In genomic region chr1:180901107-180901506, GRCm38 (mm10) we compare ENCODE assay signal across 10 mouse cellular contexts. TPM values are rescaled to one million over a fixed set of nuclear protein-coding genes. Genes with fewer than 3 reads are reported as not detected.
DNase-seq lines count a peak whose midpoint lies in the region; ATAC-seq lines count a peak whose summit lies in the region.
"Had no signal": no experiment of that assay in that cellular context is flagged by ENCODE, and none has a peak within 500 bp of the region (broad histone marks: within the 10 kb centered on the region; RNA-seq: fewer than 3 reads in every experiment).

No protein-coding gene starts in this region.

- no peak overlapping the region for H3K9ac ChIP-seq in heart, embryonic 12.5 days
- H3K9ac ChIP-seq: embryonic facial prominence, embryonic 15.5 days; limb, embryonic 12.5 days had no signal

- H3K4me1 ChIP-seq in heart, embryonic 12.5 days (replicated peaks): peaks cover 16% of the 10 kb centered on the region

- no peak overlapping the region for H3K4me2 ChIP-seq in heart, embryonic 12.5 days
- H3K4me2 ChIP-seq: embryonic facial prominence, embryonic 15.5 days; limb, embryonic 12.5 days had no signal

- H3K27ac ChIP-seq in heart, embryonic 12.5 days (ENCODE audit: poor library complexity, severe bottlenecking): no peak overlapping the region
- H3K27ac ChIP-seq: embryonic facial prominence, embryonic 15.5 days; limb, embryonic 12.5 days had no signal

- ATAC-seq in heart, embryonic 12.5 days (ENCODE audit: insufficient number of reproducible peaks, low FRiP score): no peak

- WGBS in heart, embryonic 12.5 days: under 1% methylated on average over 4 of the region's 4 CpGs

- peaks cover 6% of the 10 kb centered on the region for H3K36me3 ChIP-seq in heart, embryonic 12.5 days

- no peak overlapping the region for H3K4me3 ChIP-seq in heart, embryonic 12.5 days
- H3K4me3 ChIP-seq: embryonic facial prominence, embryonic 15.5 days; limb, embryonic 12.5 days had no signal

- H3K27me3 ChIP-seq in heart, embryonic 12.5 days (replicated peaks): 0 out of 2 replicates have a peak, but pooled peaks cover 7% of the 10 kb centered on the region

- no peaks in the 10 kb centered on the region for H3K9me3 ChIP-seq in heart, embryonic 12.5 days (replicated peaks)
- H3K9me3 ChIP-seq: embryonic facial prominence, embryonic 15.5 days; limb, embryonic 12.5 days had no signal

- intact Hi-C loops in heart, postnatal 10 days (cut with DNase I): loop anchor here (1.0 to 5.0 kb wide), 2 partner anchors 75 to 136 kb away; no protein-coding TSS in a partner anchor

- DNase-seq in heart, postnatal 10 days: peak; percentile 50 to 69
- peak; percentile 49 to 50 for DNase-seq in B cell, adult 2 months
- DNase-seq in R1 (ENCODE audit: low read depth, low spot score): peak; percentile 72
- peak; percentile 37 for DNase-seq in heart, postnatal 4 days
- DNase-seq in telencephalon, adult 2 months (ENCODE audit: low read depth, low spot score): peak; percentile 38
- no peak for DNase-seq in urinary bladder, postnatal 4 days (ENCODE audit: low spot score in 2 of 2)
- no peak for DNase-seq in frontal cortex, postnatal 14 days (ENCODE audit: low spot score in 2 of 2)

RNA-seq across cellular contexts. Expression of gene Pycr2, which starts 3.0 kb away (rescaled TPM):
- total RNA-seq in heart, postnatal 10 days (2021): 10 to 100 TPM; 16.7 to 17.4 TPM
- polyA plus RNA-seq in heart, embryonic 12.5 days (2016; fragmentation: Nextera tagmentation; extraction: Ambion mirVana): 52.2 and 58.2 TPM in 2 replicates
- total RNA-seq in heart, postnatal 4 days (2021): 10 to 100 TPM; 16.1 to 18.8 TPM

RNA-seq across cellular contexts. Expression of gene Lefty2, which starts 8.2 kb away (rescaled TPM):
- under 1 TPM in 1 of 2 experiments, not detected in 1; 0.27 TPM for total RNA-seq in heart, postnatal 10 days (2021)
- 0.15 TPM in 2 replicates for polyA plus RNA-seq in heart, embryonic 12.5 days (2016; fragmentation: Nextera tagmentation; extraction: Ambion mirVana)
- not detected for total RNA-seq in heart, postnatal 4 days (2021)
- polyA plus RNA-seq: limb, embryonic 12.5 days had no signal

RNA-seq across cellular contexts. Expression of gene Lefty1, which starts 33.7 kb away (rescaled TPM):
- total RNA-seq in heart, postnatal 10 days (2021): 1 to 10 TPM in 1 of 2 experiments, under 1 TPM in 1; 0.57 to 1.1 TPM
- 1.00 and 1.1 TPM in 2 replicates for polyA plus RNA-seq in heart, embryonic 12.5 days (2016; fragmentation: Nextera tagmentation; extraction: Ambion mirVana)
- under 1 TPM; 0.48 to 0.79 TPM for total RNA-seq in heart, postnatal 4 days (2021)

RNA-seq across cellular contexts. Expression of gene Tmem63a, which starts 41.0 kb away (rescaled TPM):
- total RNA-seq in heart, postnatal 10 days (2021): 10 to 100 TPM; 15.1 to 18.5 TPM
- polyA plus RNA-seq in heart, embryonic 12.5 days (2016; fragmentation: Nextera tagmentation; extraction: Ambion mirVana): 10.2 and 10.6 TPM in 2 replicates
- 10 to 100 TPM; 17.7 to 18.0 TPM for total RNA-seq in heart, postnatal 4 days (2021)

RNA-seq across cellular contexts. Expression of gene Sde2, which starts 50.2 kb away (rescaled TPM):
- 10 to 100 TPM; 15.1 to 15.8 TPM for total RNA-seq in heart, postnatal 10 days (2021)
- 30.7 and 32.3 TPM in 2 replicates for polyA plus RNA-seq in heart, embryonic 12.5 days (2016; fragmentation: Nextera tagmentation; extraction: Ambion mirVana)
- 10 to 100 TPM; 17.7 to 19.8 TPM for total RNA-seq in heart, postnatal 4 days (2021)

Comparison
In these comparisons a context has a peak if more than half of its experiments do, and no peak if none do; other contexts are left out.
1. DNase-seq: peak in heart, postnatal 10 days (2 of 2), B cell, adult 2 months (2 of 2), R1 (single experiment), heart, postnatal 4 days (single experiment) and telencephalon, adult 2 months (single experiment); none in urinary bladder, postnatal 4 days (0 of 2) and frontal cortex, postnatal 14 days (0 of 2).